ENCODE assay signal across 15 mouse cellular contexts in genomic region chr11:22868582-22868981, GRCm38 (mm10).
"Had no signal": no experiment of that assay in that cellular context is flagged by ENCODE, and none has a peak within 500 bp of the region (broad histone marks: within the 10 kb centered on the region; RNA-seq: fewer than 3 reads in every experiment).

No protein-coding gene starts in this region.

- H3K9me3 ChIP-seq: megakaryocyte, embryonic 14.5 days; midbrain, embryonic 13.5 days; neural tube, embryonic 12.5 days had no signal

- ATAC-seq: midbrain, embryonic 13.5 days; midbrain, embryonic 16.5 days had no signal

- H3K9ac ChIP-seq: lung, embryonic 14.5 days; midbrain, embryonic 13.5 days; neural tube, embryonic 12.5 days had no signal

- H3K36me3 ChIP-seq: midbrain, embryonic 13.5 days; neural tube, embryonic 12.5 days had no signal

- H3K4me2 ChIP-seq: lung, embryonic 14.5 days; midbrain, embryonic 11.5 days; midbrain, embryonic 13.5 days; neural tube, embryonic 12.5 days had no signal

- DNase-seq: lung, adult 18-20 months; lung, embryonic 14.5 days; lung, postnatal 10 days; lung, postnatal 4 days; right cerebral cortex, postnatal 25 days; right cerebral cortex, postnatal 4 days; spleen, adult 18-20 months; thymus, adult 18-20 months; thymus, postnatal 14 days; thymus, postnatal 36 days had no signal

- H3K4me3 ChIP-seq: megakaryocyte, embryonic 14.5 days; midbrain, embryonic 13.5 days; neural tube, embryonic 12.5 days had no signal

- H3K27ac ChIP-seq: midbrain, embryonic 13.5 days; neural tube, embryonic 12.5 days had no signal
